Mouse (Mus musculus) liver, adult 2 months (tissue): ENCODE data around the gene Srp9.

Source experiments
- CTCF ChIP-seq: fragments of 200-500 bp; IDR thresholded peaks from 2 replicates; pipeline ENCODE4 v1.5.1; 2011; ENCODE audit warnings: low read depth, low read length, control low read depth
- POLR2A ChIP-seq: fragments of 200-500 bp; IDR thresholded peaks from 2 replicates; pipeline ENCODE4 v1.6.1; 2011; ENCODE audit warnings: low read length, control low read depth; ENCODE audit not compliant: insufficient read depth; ENCODE audit errors: extremely low read depth

GRCm38 (mm10) chr1:182149966-182150365 lies 25.4 kb downstream of the Srp9 start:
- TF ChIP-seq POLR2A (no peak), CTCF (peak; percentile 58)
